Mouse (Mus musculus): ENCODE results near the gene Furin.
A peak's percentile ranks its signal among the peaks of the same experiment; 100 is the strongest.

The Furin gene

DNA sequence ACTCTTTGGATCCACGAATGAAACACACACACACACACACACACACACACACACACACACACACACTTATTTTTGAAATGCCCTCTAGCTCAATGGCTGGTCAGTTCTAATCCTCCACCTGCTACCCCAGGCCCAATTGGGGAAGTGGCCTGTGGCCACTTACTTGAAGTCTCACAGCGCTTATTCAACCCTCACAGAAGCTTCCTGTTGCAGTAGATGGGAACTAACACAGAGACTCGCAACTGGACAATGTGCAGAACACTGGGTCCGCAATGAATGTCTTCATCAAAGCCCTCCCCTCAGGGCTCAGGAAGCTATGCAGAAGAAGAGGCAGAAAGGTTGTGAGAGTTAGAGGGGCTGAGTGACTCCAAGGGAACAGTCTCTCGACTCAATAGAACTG, 22.5 kb upstream of the Furin start:
- no peak for DNase-seq (ENCODE audit: low read depth, low spot score)

DNA sequence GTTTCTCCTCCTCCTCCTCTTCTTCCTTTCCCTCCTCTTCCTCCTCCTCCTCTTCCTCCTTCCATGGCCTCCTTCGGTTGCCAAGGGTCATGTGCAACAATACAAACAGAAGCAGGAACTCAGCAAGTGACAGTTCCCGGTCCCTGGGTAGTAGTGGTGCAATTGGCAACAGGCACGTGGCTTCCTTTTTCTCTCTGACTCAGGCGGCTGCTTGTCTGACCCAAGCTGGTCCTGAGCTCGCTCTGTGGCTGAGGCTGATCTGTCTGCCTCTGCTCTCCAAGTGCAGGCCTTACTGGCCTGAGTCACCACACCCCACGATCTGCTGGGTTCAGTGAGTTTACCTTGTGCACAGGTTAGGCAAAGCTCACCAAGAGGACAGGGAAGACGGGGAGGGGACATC, 21.1 kb upstream of the Furin start:
- DNase-seq (ENCODE audit: low read depth, low spot score): no peak

DNA sequence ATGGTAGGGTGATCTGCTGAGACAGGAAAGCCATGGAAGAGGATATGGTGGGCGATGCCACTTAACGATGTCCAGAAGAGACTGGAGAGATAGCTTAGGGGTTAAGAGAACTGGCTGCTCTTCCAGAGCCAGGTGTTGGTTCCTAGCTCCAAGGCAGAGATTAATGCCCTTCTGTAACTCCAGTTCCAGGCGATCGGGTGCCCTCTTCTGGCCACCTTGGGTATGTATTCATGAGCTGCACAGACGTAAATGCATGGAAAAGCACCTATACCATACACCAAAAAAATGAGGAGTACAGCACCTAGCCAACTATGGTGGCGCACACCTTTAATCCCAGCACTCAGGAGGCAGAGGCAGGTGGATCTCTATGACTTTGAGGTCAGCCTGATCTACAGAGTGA, 19.5 kb upstream of the Furin start:
- peak; percentile 68 for DNase-seq (ENCODE audit: low read depth, low spot score)

DNA sequence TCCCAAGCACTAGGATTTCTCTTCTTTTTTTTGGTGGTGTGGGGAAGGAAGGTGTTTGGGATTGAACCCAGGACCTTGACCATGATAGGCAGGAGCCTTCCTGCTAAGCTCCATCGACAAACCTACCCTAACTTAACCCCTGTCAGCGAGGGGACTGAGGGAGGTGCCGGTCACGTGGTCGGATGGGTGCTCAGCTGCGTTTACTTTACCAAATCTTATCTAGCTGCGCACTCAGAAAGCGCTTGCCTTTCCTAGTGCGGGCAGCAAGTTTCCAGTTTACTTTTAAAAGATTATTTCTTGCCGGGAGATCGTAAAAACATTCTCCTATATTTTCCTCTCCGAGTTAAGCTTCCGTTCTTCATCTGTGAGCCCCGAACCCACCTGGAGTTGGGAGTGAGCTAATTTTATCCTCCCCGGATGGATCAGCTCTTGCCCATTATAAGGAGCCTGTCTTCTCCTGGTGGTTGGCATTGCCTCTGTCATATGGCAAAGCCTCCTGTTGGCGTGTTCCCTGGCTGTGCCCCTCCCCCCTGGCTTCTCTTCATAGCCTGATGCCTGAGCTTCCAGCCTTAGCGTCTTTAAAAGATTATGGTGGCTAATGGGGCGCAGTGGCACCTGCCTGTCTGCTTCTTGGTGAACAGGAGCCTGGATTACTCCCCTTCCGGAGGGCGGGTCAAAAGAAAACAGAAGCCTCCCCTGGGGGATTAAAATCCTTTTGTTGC, 17.7 kb upstream of the Furin start:
- peak; percentile 39 for DNase-seq (ENCODE audit: low read depth, low spot score)

DNA sequence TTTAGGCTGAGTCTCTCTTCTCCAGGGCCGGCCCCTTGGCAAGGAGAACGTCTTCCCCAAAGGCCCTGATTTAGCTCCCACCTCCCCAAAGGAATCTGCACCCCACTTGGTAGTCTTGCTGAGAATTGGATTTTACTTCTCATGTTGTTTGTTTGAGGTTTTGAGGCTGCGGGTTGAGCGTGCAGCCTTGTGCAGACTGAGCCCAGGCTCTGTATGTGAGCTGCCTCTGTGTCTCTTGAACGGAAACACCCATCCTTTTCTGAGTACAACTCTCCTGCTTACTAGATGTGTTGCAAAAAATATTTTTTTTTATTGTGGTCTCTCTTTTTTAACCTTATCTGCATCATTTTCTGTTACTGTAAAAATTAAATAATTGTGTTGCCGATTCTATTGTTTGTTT, 16.3 kb upstream of the Furin start:
- no peak for DNase-seq (ENCODE audit: low read depth, low spot score)

DNA sequence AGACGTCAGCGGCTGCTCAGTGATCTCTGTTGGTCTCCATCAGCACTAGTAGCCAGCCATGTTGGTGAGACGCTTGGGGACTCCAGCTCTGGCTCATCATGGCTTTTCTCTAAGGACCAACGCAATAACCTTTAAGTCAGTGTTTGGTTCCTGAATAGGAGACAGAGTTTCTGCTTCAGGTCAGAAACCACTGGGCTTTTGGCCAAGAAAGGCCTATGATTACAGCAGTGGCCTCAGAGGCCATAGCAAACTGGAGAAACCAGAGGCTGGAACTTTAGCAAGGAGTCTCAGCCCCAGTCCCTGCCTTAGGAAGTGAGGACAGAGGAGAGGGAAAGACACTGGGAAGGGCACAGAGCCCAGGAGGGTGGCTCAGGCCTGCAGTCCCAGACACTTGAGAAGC, 15.3 kb upstream of the Furin start:
- no peak for DNase-seq (ENCODE audit: low read depth, low spot score)

DNA sequence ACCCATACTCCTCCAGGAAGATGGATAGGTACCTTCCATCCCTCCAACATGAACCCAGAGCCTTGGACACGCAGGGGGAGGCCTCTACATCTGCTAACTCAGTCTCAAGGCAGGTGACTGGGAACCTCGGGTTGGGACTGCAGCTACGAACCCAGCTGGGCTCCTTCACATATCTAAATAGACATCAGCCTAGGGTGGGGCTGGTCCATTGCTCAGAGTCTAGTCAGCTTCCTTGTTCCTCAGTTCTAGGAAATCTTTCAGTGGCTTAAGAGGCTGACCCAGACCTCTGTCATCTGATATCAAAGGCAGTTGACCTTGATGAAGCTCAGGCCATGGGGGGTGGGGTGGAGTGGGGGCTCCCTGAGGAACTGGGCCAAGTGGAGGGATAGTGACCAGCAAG, 14.0 kb upstream of the Furin start:
- peak; percentile 32 for DNase-seq (ENCODE audit: low read depth, low spot score)

DNA sequence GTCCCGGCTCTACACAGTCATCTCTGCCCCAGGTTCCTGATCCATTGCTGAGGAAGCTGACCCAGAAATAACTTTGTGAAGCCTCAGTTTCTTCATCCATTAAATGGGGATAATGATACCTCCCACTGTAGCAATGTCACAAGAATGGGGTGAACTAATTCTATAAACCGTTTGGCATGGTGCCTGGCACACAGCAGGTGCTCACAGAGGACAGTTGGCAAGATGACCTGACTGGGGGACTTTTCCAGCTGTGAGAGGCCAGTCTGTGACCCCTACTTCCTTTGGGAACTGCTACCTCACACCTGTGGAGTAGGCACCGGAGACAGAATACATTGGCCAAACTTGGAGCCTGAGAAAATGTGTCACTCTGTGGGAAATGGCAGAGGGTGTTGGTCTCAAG, 12.8 kb upstream of the Furin start:
- DNase-seq (ENCODE audit: low read depth, low spot score): no peak

DNA sequence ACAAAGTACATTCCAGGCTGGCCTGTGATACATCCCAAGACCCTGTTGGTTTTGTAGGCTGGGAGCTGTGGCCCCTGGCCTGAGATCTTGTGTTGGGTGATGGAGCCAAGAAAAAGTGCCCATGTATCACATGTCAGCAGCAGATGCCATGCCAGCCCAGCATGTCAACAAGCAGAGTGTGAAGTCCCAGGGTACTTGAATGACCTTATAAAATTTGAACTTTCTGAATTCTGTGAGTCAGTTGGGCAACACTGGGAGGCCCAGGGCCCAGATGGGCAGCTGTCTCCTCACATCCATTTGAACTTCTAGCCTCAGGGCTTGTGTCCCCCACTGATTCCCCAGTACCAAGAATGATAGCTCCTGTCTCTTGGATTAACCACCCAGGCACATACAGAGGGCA, 12.4 kb upstream of the Furin start:
- no peak for DNase-seq (ENCODE audit: low read depth, low spot score)

DNA sequence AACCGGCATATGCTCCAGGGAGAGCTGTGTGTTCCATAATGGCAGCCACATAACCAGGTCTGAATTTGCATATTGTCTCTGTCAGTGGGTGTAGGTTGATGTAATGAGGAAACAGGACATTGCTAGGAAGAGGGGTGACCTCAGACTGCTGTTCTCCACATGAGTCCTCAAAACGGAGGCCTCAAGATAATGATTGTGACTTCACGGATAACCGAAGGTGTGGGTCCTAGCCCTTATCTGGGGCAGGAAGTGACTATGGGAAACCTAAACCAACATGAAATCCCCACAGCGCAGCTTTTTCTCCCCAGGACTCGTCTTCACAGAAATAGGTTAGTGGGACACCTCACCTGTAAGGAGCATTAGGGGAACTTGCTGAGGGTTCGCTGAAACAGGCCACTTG, 11.7 kb upstream of the Furin start:
- DNase-seq (ENCODE audit: low read depth, low spot score): no peak

DNA sequence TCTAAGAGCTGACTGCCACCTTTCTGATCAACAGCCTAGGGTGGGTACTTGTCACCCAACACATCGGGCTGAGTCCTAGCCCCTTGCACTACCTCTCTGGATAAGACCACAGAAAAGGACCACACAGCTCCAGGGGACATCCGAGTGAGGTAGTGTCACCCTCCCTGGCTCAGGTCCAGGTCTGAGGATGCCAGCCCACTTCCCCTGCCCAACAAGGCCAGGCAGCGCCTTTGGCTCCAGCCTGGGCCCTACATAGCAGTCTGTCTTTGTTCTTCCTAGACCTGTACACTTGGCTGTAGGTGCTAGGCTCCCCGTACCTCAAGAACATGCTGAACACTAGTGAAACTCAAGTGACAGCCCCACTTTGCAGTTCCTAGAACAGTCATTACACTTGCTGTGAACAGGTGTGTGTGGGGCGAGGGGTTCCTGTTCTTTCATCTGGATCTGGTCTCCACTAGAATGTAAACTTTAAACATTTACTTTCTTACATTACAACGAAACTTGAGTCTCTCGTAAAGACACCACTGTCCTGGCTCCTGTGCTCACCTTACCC, 9.1 kb upstream of the Furin start:
- DNase-seq (ENCODE audit: low read depth, low spot score): no peak

DNA sequence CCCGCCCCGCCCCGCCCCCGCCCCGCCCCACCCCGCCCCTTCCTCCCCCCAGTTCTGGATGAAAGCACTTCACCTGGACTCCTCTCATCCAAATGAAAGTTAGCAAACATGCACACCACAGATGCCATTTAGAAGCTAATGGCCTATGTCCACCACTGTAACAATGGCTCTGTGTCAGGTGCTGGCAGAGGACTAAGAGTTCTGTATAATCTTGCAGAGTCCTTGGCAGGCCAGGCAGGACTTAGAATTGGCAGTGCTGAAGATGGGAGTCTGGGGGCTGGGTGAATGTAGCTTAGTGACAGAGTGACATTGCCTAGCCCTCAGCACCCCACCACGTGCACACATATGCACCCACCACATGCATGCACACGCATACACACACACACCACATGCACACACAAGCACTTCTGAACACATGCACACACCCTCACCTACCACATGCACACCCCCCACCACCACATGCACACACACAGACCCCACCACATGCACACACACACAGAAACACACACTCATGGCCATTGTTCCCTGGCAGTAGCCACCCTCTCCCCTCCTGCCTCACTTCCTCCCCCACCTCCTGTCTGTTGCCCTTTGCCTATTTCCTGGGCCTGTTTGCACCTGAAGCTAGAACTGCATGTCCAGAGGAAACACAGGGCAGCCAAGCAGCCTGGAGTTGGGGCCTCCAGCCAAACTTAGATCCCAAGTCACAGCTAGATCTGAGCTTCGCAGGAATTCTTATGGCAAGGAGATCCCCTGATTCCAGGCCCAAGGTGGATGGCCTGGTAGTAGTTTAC, 8.5 kb upstream of the Furin start:
- DNase-seq (ENCODE audit: low read depth, low spot score): no peak

DNA sequence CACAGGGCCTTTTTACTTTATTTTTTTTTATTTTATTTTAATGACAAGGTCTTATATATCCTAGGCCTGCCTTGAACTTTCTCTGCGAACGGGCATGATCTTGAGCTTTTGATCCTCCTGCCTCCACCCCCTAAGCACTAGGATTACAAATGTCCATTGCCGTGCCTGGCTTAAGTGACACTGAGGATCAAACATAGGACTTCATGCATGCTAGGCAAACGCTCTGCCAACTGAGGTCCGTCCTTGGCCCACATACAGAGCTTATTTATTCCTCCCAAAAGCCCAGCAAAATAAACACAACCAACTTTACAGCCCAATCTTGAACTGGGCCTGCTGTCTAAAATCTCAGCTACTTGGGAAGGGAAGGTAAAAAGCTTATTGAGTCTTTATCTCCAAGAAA, 7.5 kb upstream of the Furin start:
- no peak for DNase-seq (ENCODE audit: low read depth, low spot score)

DNA sequence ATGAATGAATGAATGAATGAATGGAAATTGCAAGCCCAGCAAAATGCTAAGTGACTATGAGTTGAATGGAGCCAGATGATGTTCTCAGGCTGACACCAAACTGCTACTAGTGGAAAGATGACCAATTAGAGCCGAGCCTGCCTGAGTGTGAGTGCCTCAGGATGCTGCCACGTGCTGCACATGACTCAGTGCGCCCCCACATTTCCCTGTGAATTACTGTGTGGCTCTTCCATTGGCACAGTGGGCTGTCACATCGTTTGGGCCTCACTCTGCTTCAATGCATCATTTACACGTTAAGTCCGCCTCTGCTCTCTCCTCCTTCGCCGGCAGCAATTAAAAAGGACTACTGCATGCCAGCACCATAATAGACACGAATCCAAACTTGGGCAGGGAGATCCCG, 7.0 kb upstream of the Furin start:
- DNase-seq (ENCODE audit: low read depth, low spot score): no peak

DNA sequence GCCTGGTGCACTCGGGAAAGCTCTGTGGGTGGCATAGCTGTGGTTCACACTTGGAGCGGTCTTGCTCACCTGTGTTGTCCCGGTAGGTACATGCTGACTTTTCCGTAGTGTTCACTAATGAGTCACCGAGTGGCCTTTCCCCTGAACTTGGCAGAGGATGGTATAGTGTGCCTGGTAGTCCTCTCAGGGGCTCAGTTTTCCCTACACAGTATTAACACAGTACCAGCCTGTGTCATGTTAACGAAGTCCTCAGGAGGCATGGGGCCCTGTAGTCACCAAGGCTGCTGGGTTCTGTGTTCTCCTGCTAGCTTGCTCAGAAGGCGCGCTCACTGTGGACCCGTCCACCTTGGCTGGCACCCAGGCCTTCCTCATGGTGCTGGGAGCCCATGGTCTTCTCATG, 5.1 kb upstream of the Furin start:
- DNase-seq (ENCODE audit: low read depth, low spot score): no peak

DNA sequence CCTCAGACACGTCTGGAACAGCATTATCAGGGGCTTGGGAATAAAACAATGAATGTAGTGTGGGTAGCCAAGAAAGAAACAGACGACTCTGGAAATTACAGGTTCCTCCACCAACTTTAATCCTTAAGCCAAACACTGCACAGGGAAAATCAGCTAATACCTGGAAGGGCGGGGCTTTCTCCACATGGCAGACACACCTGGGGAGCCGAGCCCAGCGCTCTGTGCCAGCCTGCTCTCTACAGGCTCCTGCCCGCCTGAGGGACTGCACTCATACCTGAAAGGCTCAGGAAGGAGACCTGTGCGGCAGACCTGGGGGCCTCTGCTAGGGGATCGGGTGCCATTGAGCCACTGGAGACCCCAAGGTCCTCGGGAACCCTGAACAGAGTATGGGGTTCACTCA, 2.5 kb upstream of the Furin start:
- DNase-seq (ENCODE audit: low read depth, low spot score): no peak

DNA sequence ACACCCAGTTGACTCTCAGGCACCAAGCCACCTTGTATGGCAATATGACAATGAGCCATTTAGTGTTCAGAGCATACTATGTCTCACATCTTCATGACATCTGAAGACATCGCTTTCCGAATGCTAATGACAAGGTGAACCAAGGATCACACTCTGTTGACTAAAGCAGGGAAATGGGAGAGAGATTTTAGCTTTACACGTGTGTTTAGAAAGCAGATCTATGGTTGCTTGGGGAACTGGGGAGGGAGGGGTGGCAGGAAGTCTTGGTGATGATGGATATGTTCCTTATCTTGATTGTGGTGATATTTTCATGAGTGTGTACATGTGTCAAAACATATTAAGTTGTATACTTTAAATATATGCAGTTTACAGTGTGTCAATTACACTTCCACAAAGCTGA, 950 bp upstream of the Furin start:
- no peak for DNase-seq (ENCODE audit: low read depth, low spot score)

DNA sequence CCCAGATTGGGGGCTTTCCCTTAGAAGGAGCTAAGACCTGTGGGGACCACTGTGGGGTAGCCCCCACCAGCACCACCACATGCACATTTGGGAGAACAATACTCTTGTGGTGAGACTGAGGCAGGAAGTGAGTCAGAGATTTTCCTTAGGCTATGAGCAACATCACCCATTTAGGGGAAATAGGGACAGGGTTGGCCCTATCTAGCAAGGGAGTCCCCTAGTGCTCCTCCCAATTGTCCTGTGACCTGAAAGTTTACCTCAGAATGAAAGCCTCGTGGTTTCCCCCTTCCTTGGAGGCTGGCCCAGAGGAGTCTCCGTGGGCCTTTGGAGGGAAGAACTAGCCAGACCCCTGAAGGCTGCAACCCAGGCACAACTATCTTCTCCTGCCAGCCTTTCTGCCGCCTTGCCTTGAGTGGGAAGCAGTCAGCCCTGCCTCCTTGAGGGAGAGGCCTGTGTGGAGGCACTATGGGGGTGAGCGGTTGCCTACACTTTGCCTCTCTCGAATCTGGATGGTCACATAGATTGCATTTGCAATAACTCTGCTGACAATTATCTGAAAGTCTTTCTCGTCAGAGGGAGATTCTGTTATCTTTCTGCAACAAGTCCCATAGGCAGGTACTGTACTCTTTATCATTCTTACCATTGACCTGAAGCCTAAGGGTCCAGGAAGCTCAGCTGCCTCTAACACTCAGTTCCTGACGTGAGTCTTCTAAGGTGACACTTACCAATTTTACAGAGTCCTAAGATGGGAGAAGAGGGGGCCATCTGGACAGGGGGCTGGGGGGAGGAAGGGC, 938 bp downstream of the Furin start:
- DNase-seq (ENCODE audit: low read depth, low spot score): no peak

DNA sequence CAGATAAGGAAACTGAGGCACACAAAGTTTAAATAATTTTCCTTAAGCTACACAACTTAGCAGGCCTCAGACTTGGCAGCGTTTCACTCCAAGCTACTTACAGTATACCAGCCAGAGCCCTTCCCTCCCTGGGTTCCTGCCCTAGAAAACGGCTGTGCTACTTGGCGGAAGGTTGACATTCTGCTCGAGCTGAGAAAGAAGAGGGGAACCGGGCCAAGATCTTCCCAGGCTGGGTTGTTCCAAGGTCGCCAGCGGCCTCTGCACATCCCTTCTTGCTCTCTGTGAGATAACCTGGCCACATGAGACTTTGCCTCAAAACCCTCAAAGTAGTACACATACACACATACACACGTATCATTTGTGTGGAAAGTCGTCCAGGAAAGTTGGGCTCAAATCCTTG, 1.7 kb downstream of the Furin start:
- no peak for DNase-seq (ENCODE audit: low read depth, low spot score)

DNA sequence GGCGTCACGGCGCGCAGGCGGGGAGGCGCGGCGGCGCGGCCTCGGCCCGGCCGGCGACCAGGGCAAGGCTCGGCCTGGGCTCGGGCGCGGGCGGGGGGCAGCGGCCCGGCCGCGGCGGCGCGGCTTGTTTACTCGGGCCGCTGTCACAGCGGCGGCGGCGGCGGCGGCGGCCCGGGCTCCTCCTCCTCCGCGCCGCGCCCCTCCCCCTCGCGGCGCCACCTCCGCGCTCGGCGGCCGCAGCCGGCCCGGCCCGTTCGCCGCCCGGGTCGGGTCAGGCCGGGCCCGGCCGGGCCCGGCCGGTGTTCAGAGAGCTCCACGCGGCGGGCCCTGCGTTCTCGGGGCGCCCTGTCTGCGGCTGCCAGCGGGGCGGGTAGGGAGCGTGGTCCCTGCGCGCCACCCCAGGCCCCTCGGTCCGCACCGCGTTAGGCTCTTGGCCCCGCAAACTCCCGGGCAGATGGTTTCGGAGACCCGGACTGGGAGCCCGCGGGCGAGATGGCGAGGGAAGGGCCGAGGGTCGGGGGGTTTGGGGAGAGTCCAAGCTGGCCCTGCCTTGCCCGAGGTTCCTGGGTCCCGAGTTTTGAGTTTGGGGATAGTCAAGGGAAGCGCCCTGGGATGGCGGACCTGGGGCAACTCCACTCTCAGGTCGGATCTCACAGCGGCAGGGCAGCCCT, 2.5 kb downstream of the Furin start:
- DNase-seq (ENCODE audit: low read depth, low spot score): no peak

DNA sequence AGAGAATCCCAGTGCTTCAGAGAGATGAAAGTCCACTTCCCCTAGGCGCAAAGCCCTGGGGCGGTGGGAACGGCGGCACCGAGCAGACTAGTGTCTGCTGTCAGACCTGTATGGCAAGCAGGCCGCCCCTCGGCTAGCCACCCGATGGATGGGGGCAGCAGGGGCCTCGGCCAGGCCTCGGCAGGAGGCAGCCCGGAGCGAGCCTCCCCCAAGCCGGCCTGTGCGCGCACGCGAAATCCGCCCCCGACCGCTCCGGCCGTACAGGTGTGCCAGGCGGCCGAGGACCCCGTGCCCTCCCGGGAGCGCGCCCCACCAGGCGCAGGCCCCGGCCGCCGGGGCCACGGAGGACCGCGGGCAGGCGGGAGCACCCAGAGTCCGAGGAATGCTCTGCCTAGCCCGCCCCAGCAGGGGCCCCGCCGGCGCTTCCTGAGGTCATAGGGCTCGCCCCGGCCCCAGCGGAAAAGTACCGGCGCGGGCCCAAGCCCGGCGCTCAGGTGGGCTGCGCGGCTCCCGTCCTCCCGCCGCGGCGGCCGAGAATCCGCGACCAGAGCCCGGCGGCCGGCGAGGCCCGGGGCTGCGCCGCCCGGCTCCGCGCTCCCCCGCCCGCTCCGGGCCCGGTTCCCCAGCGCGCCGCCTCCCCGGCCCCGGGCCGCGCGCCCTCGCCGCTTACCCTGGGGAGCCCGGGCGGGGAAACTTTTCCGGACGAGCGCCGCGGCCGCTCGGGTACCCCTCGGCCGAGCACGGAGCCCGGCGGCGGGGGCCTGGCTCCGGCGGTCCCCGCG, 3.2 kb downstream of the Furin start:
- DNase-seq (ENCODE audit: low read depth, low spot score): peak; percentile 31

Measured in ES-CJ7 (cell line).